Mouse (Mus musculus): ENCODE data around the gene Tmem256.

Tmem256 gene

DNA sequence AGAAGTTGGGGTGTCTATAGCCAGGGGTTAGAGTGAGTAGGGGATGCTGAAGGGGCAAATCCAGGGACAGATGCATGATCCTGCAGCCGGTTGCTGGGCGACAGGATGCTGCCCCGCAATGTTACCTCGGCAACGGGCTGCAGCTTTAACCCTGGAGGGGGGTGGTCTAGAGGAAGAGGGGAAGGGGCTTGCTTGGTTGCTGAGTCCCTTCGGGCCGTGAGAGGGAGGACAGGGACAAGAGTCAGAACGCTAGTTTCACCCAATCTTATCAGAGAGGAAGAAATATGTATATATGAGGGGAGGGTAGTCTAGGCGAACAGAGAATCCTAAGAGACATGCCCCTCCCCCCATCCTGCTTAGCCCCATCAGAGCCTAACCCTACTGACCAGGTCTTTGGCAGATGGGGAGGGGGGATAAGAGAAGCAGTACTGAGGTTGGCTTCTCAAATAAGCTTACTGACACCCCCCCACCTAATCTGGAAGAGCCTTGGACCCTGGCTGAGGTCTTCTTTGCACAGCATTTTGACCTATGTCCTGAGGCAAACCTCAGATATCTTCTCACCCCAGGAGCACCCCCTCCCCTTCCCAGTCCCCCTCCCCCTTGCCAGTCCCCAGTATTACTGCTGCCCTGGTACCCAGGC lies 2.9 kb upstream of the Tmem256 start:
- no peak for TF ChIP-seq GATA4 (IDR thresholded peaks at IDR 0.05; ENCODE audit: insufficient replicate concordance, low read length)

DNA sequence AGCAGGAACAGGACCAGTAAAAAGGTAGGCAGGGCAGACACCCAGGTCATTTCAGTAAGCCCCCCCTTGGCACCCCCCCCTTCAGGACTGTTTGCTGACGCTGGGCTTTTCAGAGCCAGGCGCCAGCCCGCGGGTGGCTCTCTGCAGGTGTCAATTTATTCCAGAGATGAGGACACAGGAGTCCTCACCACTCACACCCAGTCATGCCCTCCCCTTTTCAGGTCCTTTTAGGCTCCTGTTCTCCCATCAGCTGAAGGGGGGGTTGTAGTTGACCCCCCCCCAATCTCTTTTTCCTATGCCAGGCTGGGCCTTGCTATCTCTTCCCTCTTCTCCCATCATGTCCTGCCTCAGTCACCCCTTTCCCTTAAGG lies 2.4 kb upstream of the Tmem256 start:
- no peak for TF ChIP-seq GATA4 (IDR thresholded peaks at IDR 0.05; ENCODE audit: insufficient replicate concordance, low read length)

DNA sequence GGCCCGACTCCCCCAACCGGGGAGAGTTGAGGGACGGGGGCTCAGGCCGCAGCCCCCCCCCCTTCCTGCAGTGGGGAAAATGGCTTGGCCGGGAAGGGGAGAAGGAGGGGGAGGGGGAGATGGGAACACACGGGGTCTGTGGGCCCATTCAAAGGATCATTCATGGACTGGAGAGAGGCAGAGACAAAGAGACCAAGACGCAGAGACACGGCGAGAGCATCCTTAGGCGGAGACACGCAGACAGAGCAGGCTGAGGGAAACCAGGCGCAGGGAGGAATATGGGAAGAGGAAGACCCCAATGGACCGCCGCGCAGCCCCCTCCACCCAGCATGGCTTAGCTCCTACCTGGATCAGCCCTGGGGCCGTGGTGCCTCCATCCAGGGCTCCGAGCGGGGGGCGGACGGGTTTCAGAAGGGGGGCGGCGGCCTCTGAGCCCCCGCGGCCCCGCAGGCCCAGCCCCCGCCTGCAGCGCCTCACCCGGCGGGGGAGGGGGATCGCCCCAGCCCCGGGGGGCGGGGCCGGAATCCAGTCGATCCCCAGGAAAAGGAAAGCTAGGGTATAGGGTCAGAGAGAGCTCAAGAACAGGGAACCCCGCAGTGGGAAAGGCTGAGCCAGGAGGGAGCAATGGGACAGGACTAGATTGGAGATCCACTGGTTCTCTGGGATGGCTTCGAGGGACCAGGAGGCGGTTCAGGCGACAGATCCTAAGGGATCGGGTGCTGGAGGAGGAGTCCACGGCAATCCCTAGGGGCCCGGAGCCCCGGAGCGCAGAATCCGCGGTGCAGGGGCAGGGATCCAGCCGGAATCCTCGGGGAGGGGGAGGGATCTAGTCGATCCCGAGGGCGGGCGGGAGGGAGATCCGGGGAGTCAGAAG lies 1.4 kb upstream of the Tmem256 start:
- no peak for TF ChIP-seq GATA4 (IDR thresholded peaks at IDR 0.05; ENCODE audit: insufficient replicate concordance, low read length)

DNA sequence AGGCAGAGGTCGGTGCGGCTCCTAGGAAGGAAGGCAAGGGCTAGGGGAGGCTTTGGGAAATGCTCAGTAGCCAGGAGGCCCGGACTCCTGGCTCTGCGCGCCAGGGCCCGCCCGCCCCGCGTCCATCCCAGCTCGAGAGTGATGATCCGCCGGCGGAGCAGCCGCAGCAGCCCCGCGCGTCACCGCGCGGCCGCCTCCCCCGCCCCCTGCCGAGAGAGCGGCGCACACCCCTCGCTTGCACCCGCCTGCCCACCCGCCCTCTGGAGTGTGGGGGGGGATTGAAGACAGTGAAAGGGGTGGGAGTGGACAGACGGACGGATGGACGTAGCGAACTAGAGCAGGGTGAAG lies 736 bp upstream of the Tmem256 start, which contains the start of gene Nlgn2:
Nlgn2 (minus strand) TSS at position 181 of the 348 bp plus-strand sequence.
- no peak for TF ChIP-seq GATA4 (IDR thresholded peaks at IDR 0.05; ENCODE audit: insufficient replicate concordance, low read length)

GRCm38 (mm10) chr11:69838714-69839104 lies 395 bp downstream of the Tmem256 start:
- TF ChIP-seq GATA4 (IDR thresholded peaks at IDR 0.05; ENCODE audit: insufficient replicate concordance, low read length), result no peak

DNA sequence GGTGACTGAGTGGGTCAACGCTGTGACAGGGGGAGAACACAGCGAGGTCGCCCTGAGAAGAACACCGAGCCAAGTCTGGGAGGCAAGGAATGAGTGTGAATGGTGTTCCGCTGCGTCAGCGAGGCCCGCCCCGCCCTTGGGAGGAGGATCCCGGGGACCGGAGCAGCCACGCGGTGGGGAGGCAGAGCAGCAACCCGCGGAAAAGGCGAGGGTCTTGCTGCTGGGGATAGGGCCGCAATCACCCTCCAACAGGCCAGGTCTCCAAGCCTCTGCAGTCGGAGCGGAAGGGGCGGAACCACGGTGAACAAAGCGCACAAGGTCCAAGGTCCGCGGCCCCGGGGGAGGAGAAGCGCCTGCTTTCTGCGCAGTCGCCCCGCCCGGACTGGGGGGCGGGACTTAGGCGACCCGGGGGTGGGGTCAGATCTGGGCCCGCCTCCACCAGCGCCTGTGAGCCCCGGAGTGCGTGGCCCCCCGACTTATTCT lies 7.9 kb downstream of the Tmem256 start, which contains the start of gene Plscr3:
Plscr3 (plus strand) TSS at position 179 of the 483 bp plus-strand sequence.
- TF ChIP-seq GATA4 (IDR thresholded peaks at IDR 0.05; ENCODE audit: insufficient replicate concordance, low read length), result peak; percentile 30; the same call in 1 of the 2 replicates

GRCm38 (mm10) chr11:69846738-69847688 lies 8.7 kb downstream of the Tmem256 start:
- no peak for TF ChIP-seq GATA4 (IDR thresholded peaks at IDR 0.05; ENCODE audit: insufficient replicate concordance, low read length)

DNA sequence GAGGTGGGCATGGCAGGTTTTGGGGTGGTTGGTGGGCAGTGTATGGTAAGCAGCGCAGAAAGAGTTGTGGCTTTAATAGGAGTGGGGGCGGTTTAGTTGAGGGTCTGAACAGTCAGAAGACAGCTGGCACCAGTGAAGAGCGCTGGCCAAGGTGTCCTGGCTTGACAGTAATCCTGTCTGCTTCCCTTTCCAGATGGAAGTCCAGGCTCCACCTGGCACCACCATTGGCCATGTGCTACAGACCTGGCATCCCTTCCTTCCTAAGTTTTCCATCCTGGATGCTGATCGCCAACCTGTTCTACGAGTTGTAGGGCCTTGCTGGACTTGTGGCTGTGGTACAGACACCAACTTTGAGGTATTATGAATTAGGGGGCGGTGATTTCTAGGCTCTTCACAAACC lies 9.7 kb downstream of the Tmem256 start:
- TF ChIP-seq GATA4 (IDR thresholded peaks at IDR 0.05; ENCODE audit: insufficient replicate concordance, low read length), result no peak

DNA sequence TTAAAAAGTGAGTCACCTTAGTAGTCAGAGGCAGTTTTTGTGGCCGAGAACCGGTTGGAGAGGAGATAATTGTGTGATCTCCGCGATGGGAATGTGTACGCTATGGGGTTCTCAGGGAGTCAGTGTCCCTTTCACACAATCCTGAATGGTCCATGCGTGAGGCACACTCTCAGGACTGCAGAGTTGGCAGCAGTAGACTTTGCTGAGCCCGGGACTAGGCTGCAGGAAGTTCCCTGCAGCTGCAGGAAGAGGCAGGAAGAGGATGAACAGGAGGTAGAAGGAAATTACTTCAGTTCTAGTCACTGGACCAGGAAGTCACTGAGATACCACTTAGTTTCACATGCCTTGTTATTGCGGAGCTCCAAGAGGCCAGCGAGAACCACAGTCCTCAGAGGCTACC lies 10.8 kb downstream of the Tmem256 start:
- TF ChIP-seq GATA4 (IDR thresholded peaks at IDR 0.05; ENCODE audit: insufficient replicate concordance, low read length), result peak; percentile 39; the same call in 1 of the 2 replicates

DNA sequence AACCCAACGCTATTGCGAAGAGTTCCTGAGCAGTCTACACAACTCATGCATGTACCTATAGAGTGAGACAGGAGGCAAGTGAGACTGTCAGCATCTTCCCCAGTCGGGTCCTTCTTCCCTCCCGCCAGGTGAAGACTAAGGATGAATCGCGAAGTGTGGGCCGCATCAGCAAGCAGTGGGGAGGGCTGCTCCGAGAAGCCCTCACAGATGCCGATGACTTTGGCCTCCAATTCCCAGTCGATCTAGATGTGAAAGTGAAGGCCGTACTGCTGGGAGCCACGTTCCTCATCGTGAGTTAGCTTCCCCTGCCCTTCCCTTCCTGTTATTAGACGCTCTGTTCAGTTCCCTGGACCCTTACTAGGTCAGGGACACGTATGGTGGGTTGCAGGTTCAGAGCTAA lies 11.6 kb downstream of the Tmem256 start:
- TF ChIP-seq GATA4 (IDR thresholded peaks at IDR 0.05; ENCODE audit: insufficient replicate concordance, low read length), result no peak

DNA sequence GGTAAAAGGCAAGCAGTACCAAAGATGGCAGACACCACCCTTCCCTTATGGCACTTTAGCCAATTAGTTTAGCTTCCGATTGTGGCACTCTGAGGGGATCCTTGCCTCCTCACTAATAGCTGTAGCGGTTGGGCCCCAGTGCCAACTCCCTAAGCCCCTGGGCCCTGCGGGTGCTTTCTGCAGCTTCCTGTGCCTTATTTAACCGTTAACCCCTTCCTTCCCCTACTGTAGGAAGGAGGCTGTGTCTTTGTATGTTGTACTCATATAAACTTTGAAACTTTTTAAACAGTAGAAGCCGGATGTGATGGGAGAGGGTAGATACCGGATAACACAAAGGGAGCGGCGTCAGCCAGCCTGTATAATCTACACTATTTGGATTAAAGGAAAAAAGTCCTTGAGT lies 12.4 kb downstream of the Tmem256 start:
- no peak for TF ChIP-seq GATA4 (IDR thresholded peaks at IDR 0.05; ENCODE audit: insufficient replicate concordance, low read length)

DNA sequence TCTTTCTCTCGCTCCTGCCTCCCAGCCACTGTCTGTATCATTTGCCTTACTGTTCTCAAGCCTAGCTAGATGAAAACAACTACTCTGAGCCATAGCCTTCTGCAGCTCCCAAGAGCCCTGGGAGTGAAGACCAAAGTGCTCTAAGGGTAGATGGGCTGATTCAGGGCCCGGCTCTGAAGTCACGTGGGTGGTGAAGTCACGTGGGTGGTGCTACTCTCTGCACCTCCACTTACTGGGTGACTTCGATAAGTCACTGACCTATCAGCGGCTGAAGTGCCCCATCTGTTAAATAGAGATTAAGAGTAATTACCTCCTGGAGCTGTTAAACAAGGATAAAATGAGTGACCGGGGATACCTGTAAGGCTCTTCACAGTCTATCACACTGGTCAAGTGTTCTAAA lies 15.7 kb downstream of the Tmem256 start:
- no peak for TF ChIP-seq GATA4 (IDR thresholded peaks at IDR 0.05; ENCODE audit: insufficient replicate concordance, low read length)

- TF ChIP-seq GATA4 (IDR thresholded peaks at IDR 0.05; ENCODE audit: insufficient replicate concordance, low read length), result no peak
Measured at GRCm38 (mm10) chr11:69854680-69855079, 16.4 kb downstream of the Tmem256 start.

- TF ChIP-seq GATA4 (IDR thresholded peaks at IDR 0.05; ENCODE audit: insufficient replicate concordance, low read length), result no peak
Measured at GRCm38 (mm10) chr11:69855347-69855746, 17.0 kb downstream of the Tmem256 start.
